Mouse (Mus musculus): ENCODE results near the gene Skint10. TPM values are rescaled to one million over a fixed set of nuclear protein-coding genes. Genes with fewer than 3 reads are reported as not detected.

The Skint10 gene
- total RNA-seq (2022): not detected

DNA sequence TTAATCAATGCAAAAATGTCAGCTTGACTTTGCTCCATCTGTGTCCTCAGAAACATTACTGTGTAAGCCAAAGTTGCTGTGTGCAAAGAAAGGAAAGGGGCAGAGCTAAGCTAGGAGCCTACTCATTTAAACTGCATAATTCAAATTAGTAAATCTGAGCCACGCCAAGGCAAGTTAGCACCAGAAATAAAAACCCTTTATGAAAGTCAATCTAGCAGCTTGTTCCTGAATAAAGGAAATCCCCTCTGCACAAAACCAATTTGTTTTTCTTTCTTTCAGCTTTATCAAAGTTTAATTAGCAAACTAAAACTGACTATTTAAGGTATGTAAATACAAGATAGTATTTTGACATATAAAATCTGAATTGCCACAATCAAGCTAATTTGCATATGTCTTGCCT is at the start of gene Skint10:
Gene Skint10, minus strand, starts transcription at position 101 of the 400 bp plus-strand sequence.
- no peak for DNase-seq (ENCODE audit: low spot score in 2 of 2)

DNA sequence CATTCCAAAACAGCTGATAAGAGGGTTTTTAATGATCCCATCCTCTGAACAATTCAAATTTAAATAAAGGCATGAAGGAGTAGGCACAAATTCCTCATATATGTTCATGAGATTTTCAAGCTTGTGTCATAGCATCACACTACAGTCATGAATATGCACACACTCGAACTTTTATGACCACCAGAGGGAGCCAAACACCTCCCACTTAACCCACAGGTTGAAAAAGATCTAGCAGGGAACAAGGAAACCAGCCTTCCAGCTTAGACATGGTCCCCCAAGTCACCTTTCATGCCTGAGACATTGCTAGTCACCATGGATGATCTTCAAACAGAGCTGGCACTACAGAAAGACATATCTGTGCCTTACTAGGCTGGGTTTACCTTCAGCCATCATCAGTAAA is 16.0 kb upstream of the Skint10 start:
- no peak for DNase-seq (ENCODE audit: low spot score in 2 of 2)

Other genes starting within 250 kb of the Skint10 start
- gene Skint2, start 217.7 kb downstream of the Skint10 start, total RNA-seq (2022): not detected